Mouse (Mus musculus) embryonic fibroblast, embryonic 13.5 days (primary cell): ENCODE measurements around the gene Ppia.

Source experiments
- CTCF ChIP-seq: IDR thresholded peaks from 2 replicates; pipeline ENCODE4 v1.5.1; 2011; ENCODE audit warnings: mild to moderate bottlenecking, control low read depth, low read length, moderate library complexity, borderline replicate concordance; ENCODE audit not compliant: insufficient read depth
- POLR2A ChIP-seq: IDR thresholded peaks from 2 replicates; pipeline ENCODE4 v1.6.1; 2011; ENCODE audit warnings: low read depth, mild to moderate bottlenecking, control low read depth, low read length, moderate library complexity

GRCm38 (mm10) chr11:6372784-6373183 is 42.5 kb upstream of the Ppia start:
- TF ChIP-seq POLR2A (no peak), CTCF (no peak)
